Comparison of ENCODE assay signal across 22 mouse cellular contexts in genomic region chr4:40047846-40048245, GRCm38 (mm10).
DNase-seq lines count a peak whose midpoint lies in the region; ATAC-seq and TF ChIP-seq lines count a peak whose summit lies in the region.
"Had no signal": no experiment of that assay in that cellular context is flagged by ENCODE, and none has a peak within 500 bp of the region (broad histone marks: within the 10 kb centered on the region; RNA-seq: fewer than 3 reads in every experiment).

No protein-coding gene starts in this region.

- 0 out of 2 replicates have a peak, but pooled peaks have one; percentile 29 for ATAC-seq in hindbrain, postnatal 0 days
- ATAC-seq: forebrain, embryonic 13.5 days had no signal

- no peak overlapping the region for H3K27ac ChIP-seq in hindbrain, postnatal 0 days
- no peak overlapping the region for H3K27ac ChIP-seq in hindbrain, embryonic 10.5 days
- H3K27ac ChIP-seq in testis, adult 2 months (ENCODE audit: control insufficient read depth, insufficient read depth, low read depth, low read length): peak overlapping the region; percentile 36; the same call in 1 of the 2 replicates
- H3K27ac ChIP-seq: forebrain, embryonic 13.5 days; limb, embryonic 13.5 days; lung, embryonic 15.5 days; neural tube, embryonic 13.5 days; stomach, postnatal 0 days had no signal

- no peak for TF ChIP-seq CTCF in hindbrain, postnatal 0 days (IDR thresholded peaks at IDR 0.05; ENCODE audit: low read depth)
- no peak for TF ChIP-seq CTCF in testis, adult 2 months (IDR thresholded peaks at IDR 0.05; ENCODE audit: control insufficient read depth, insufficient read depth, insufficient replicate concordance, low read depth, low read length)

- no peaks in the 10 kb centered on the region for H3K27me3 ChIP-seq in hindbrain, postnatal 0 days (ENCODE audit: insufficient read depth, low read length)
- H3K27me3 ChIP-seq in hindbrain, embryonic 10.5 days (ENCODE audit: insufficient read depth, poor library complexity, severe bottlenecking): no peaks in the 10 kb centered on the region
- H3K27me3 ChIP-seq in testis, adult 2 months (ENCODE audit: control insufficient read depth, insufficient read depth, low read length): no peaks in the 10 kb centered on the region
- H3K27me3 ChIP-seq: forebrain, embryonic 13.5 days; limb, embryonic 13.5 days; lung, embryonic 15.5 days; neural tube, embryonic 13.5 days had no signal

- H3K9me3 ChIP-seq in hindbrain, postnatal 0 days (ENCODE audit: low read length): no peaks in the 10 kb centered on the region
- H3K9me3 ChIP-seq in hindbrain, embryonic 10.5 days: no peaks in the 10 kb centered on the region
- H3K9me3 ChIP-seq: forebrain, embryonic 13.5 days; limb, embryonic 13.5 days; lung, embryonic 15.5 days; neural tube, embryonic 13.5 days had no signal

- DNase-seq in gastrocnemius, postnatal 10 days: peak; percentile 6
- DNase-seq in gastrocnemius, postnatal 36 days: no peak
- DNase-seq in hindbrain, postnatal 0 days (ENCODE audit: low spot score): peak; percentile 28
- no peak for DNase-seq in hindbrain, embryonic 10.5 days (ENCODE audit: low spot score)
- DNase-seq in testis, postnatal 10 days (ENCODE audit: low spot score): no peak
- DNase-seq: adrenal gland, postnatal 25 days; B cell, adult 2 months; cerebellum, adult 18-20 months; heart, adult 18-20 months; heart, postnatal 36 days; kidney, adult 2 months; kidney, postnatal 36 days; right cerebral cortex, postnatal 4 days had no signal

- H3K9ac ChIP-seq in hindbrain, postnatal 0 days (replicated peaks; ENCODE audit: low read length): no peak overlapping the region
- H3K9ac ChIP-seq: forebrain, embryonic 13.5 days; limb, embryonic 13.5 days; lung, embryonic 15.5 days; neural tube, embryonic 13.5 days had no signal

- TF ChIP-seq POLR2A in testis, adult 2 months (IDR thresholded peaks at IDR 0.05; ENCODE audit: control insufficient read depth, low read depth, low read length): no peak

- no peak overlapping the region for H3K4me2 ChIP-seq in hindbrain, postnatal 0 days (ENCODE audit: low read depth, low read length)
- H3K4me2 ChIP-seq: forebrain, embryonic 13.5 days; heart, embryonic 11.5 days; limb, embryonic 13.5 days; liver, embryonic 11.5 days; lung, embryonic 15.5 days; midbrain, embryonic 11.5 days; neural tube, embryonic 13.5 days had no signal

- intact Hi-C loops in gastrocnemius, postnatal 36 days (cut with DNase I): no loop called here

- no peaks in the 10 kb centered on the region; the same call in 1 of the 2 replicates for H3K4me1 ChIP-seq in hindbrain, postnatal 0 days (ENCODE audit: insufficient read depth, low read length)
- H3K4me1 ChIP-seq in hindbrain, embryonic 10.5 days (replicated peaks): no peaks in the 10 kb centered on the region
- peaks cover 8% of the 10 kb centered on the region for H3K4me1 ChIP-seq in testis, adult 2 months (ENCODE audit: control insufficient read depth, insufficient read depth, low read length)
- H3K4me1 ChIP-seq: forebrain, embryonic 13.5 days; lung, embryonic 15.5 days had no signal

- H3K4me3 ChIP-seq in hindbrain, postnatal 0 days (ENCODE audit: low read length): no peak overlapping the region
- H3K4me3 ChIP-seq in hindbrain, embryonic 10.5 days: no peak overlapping the region
- peak overlapping the region; percentile 47 for H3K4me3 ChIP-seq in testis, adult 2 months (ENCODE audit: control insufficient read depth, low read depth, low read length)
- H3K4me3 ChIP-seq: forebrain, embryonic 13.5 days; limb, embryonic 13.5 days; lung, embryonic 15.5 days; neural tube, embryonic 13.5 days had no signal

- 80% methylated on average over 10 of the region's 10 CpGs for WGBS in hindbrain, postnatal 0 days
- 96% methylated on average over 10 of the region's 10 CpGs for WGBS in hindbrain, embryonic 10.5 days

- no peaks in the 10 kb centered on the region for H3K36me3 ChIP-seq in hindbrain, postnatal 0 days (ENCODE audit: insufficient read depth, low read length)
- H3K36me3 ChIP-seq in hindbrain, embryonic 10.5 days: no peaks in the 10 kb centered on the region
- H3K36me3 ChIP-seq in testis, adult 2 months (ENCODE audit: control insufficient read depth, insufficient read depth, low read length): no peaks in the 10 kb centered on the region
- H3K36me3 ChIP-seq: limb, embryonic 13.5 days; lung, embryonic 15.5 days; neural tube, embryonic 13.5 days had no signal

Comparison
In these comparisons a context has a peak if more than half of its experiments do, and no peak if none do; other contexts are left out.
1. DNase-seq: peak in gastrocnemius, postnatal 10 days (single experiment) and hindbrain, postnatal 0 days (single experiment); none in gastrocnemius, postnatal 36 days (0 of 2), hindbrain, embryonic 10.5 days (single experiment) and testis, postnatal 10 days (single experiment).